Mouse (Mus musculus) E14TG2a.4 (cell line): Measurements from ENCODE around the gene Mcur1.

ENCODE experiments used
- CTCF ChIP-seq: conservative IDR thresholded peaks from 2 replicates; pipeline ENCODE4 v1.5.1; 2014; ENCODE audit warnings: low read length
- POU5F1 ChIP-seq: IDR thresholded peaks from 2 replicates; pipeline ENCODE4 v1.6.1; 2014; ENCODE audit warnings: low read length, borderline replicate concordance

- no peak for TF ChIP-seq CTCF
- no peak for TF ChIP-seq POU5F1
These were observed 20.7 kb upstream of the Mcur1 start for GRCm38 (mm10) chr13:43580661-43581060.
